Mouse (Mus musculus) lung, embryonic 16.5 days (tissue): ENCODE measurements around the gene Stom. TPM values are rescaled to one million over a fixed set of nuclear protein-coding genes. Genes with fewer than 3 reads are reported as not detected.

ENCODE experiments used
- ATAC-seq: fragments of 200-750 bp; cut with Nextera tagmentation; 2 replicates; pipeline ENCODE4 v1.8.0; 2017; ENCODE audit warnings: low read depth, mild to moderate bottlenecking, moderate library complexity
- H3K27ac ChIP-seq: fragments of 300-500 bp; sonication (generic); 2 replicates; pipeline ENCODE4 v1.5.1; 2014; ENCODE audit warnings: mild to moderate bottlenecking, control low read depth, low read length
- H3K27me3 ChIP-seq: fragments of 300-500 bp; sonication (generic); 2 replicates; pipeline ENCODE4 v1.6.1; 2014; ENCODE audit warnings: low read depth, low read length, mixed read lengths; ENCODE audit not compliant: control insufficient read depth, insufficient read depth
- H3K36me3 ChIP-seq: fragments of 300-500 bp; sonication (generic); 2 replicates; pipeline ENCODE4 v1.6.1; 2014; ENCODE audit warnings: low read length; ENCODE audit not compliant: control insufficient read depth, insufficient read depth
- H3K4me1 ChIP-seq: fragments of 300-500 bp; sonication (generic); replicated peaks from 2 replicates; pipeline ENCODE4 v1.6.1; 2014; ENCODE audit warnings: low read length, mixed read lengths; ENCODE audit not compliant: control insufficient read depth, insufficient read depth
- H3K4me2 ChIP-seq: fragments of 300-500 bp; sonication (generic); 2 replicates; pipeline ENCODE4 v1.6.1; 2014; ENCODE audit warnings: low read depth, low read length, control low read depth
- H3K4me3 ChIP-seq: fragments of 300-500 bp; sonication (generic); 2 replicates; pipeline ENCODE4 v1.5.1; 2014; ENCODE audit warnings: mild to moderate bottlenecking, low read length, control low read depth
- H3K9ac ChIP-seq: fragments of 300-500 bp; sonication (generic); 2 replicates; pipeline ENCODE4 v1.6.1; 2014; ENCODE audit warnings: low read length, control low read depth
- H3K9me3 ChIP-seq: fragments of 300-500 bp; sonication (generic); 2 replicates; pipeline ENCODE4 v1.6.1; 2016; ENCODE audit warnings: low read length; ENCODE audit not compliant: control insufficient read depth
- WGBS: fragments of 180-500 bp; shearing (Covaris S2); extraction: QIAGEN DNeasy Blood & Tissue Kit; methylation state at CpG from one replicate; pipeline ENCODE4 v1.1.7; 2014; 5-methylcytosine and 5-hydroxymethylcytosine counted together
- polyA plus RNA-seq: library from polyadenylated mRNA; unstranded; fragments of >200 nt; fragmentation: Nextera tagmentation; extraction: Ambion mirVana; gene quantifications from 2 replicates; pipeline ENCODE4 v1.2.1, GENCODE M21; 2015

The Stom gene
- polyA plus RNA-seq, 1 experiment from 2014 or later = 67.1 TPM

- Histone ChIP-seq H3K4me2 (0 out of 2 replicates have a peak overlapping the region, but pooled peaks have one; percentile 1), H3K36me3 (no peaks in the 10 kb centered on the region), H3K4me1 (peaks cover 43% of the 10 kb centered on the region), H3K4me3 (no peak overlapping the region), H3K9ac (0 out of 2 replicates have a peak overlapping the region, but pooled peaks have one; percentile 33), H3K27me3 (no peaks in the 10 kb centered on the region), H3K27ac (peak overlapping the region; percentile 2; the same call in 1 of the 2 replicates), H3K9me3 (no peaks in the 10 kb centered on the region)
- 38% methylated on average over 8 of the region's 8 CpGs for WGBS
- peak; percentile 45 for ATAC-seq
Measured at GRCm38 (mm10) chr2:35265296-35265695, 71.5 kb downstream of the Stom start.

- 88% methylated on average over 1 of the region's 1 CpGs for WGBS
- H3K4me1 ChIP-seq = peaks cover 43% of the 10 kb centered on the region
Measured at GRCm38 (mm10) chr2:35264095-35264494, 72.7 kb downstream of the Stom start.

More at GRCm38 (mm10) chr2:35264095-35264494, 72.7 kb downstream of the Stom start:
- H3K9me3 ChIP-seq = no peaks in the 10 kb centered on the region
- no peak overlapping the region for H3K9ac ChIP-seq
- no peaks in the 10 kb centered on the region for H3K36me3 ChIP-seq
- no peak for ATAC-seq
- H3K4me2 ChIP-seq = no peak overlapping the region
- H3K27me3 ChIP-seq = no peaks in the 10 kb centered on the region
- H3K27ac ChIP-seq = no peak overlapping the region
- no peak overlapping the region for H3K4me3 ChIP-seq

Other genes starting within 250 kb of the Stom start
- gene AI182371, start 235.4 kb downstream of the Stom start, polyA plus RNA-seq = 0.65 and 1.2 TPM in 2 replicates
- 23.7 and 26.2 TPM in 2 replicates for gene Cntrl, start 227.5 kb downstream of the Stom start, polyA plus RNA-seq
- 349 and 387 TPM in 2 replicates for gene Rab14, start 135.9 kb downstream of the Stom start, polyA plus RNA-seq
- gene Gsn, start 80.6 kb downstream of the Stom start, polyA plus RNA-seq = 241 and 277 TPM in 2 replicates
- not detected in 2 replicates for gene 4930568D16Rik, start 30.8 kb upstream of the Stom start, polyA plus RNA-seq
- gene 4930402F06Rik, start 60.2 kb upstream of the Stom start, polyA plus RNA-seq = not detected in 2 replicates
- gene Ggta1, start 126.3 kb upstream of the Stom start, polyA plus RNA-seq = 21.6 and 21.9 TPM in 2 replicates
- 30.9 and 34.2 TPM in 2 replicates for gene Dab2ip, start 221.3 kb upstream of the Stom start, polyA plus RNA-seq